Mouse (Mus musculus) kidney, adult 2 months (tissue): ENCODE data around the gene Zfp607b. TPM values are rescaled to one million over a fixed set of nuclear protein-coding genes. Genes with fewer than 3 reads are reported as not detected.

ENCODE experiments used
- DNase-seq: peaks from one replicate; pipeline ENCODE4 v3.0.0; 2021
- H3K27ac ChIP-seq: fragments of 200-500 bp; 2 replicates; pipeline ENCODE4 v1.5.1; 2012; ENCODE audit warnings: low read depth, low read length, control low read depth, inconsistent platforms; ENCODE audit not compliant: insufficient read depth
- H3K27me3 ChIP-seq: fragments of 200-500 bp; replicated peaks from 2 replicates; pipeline ENCODE4 v1.6.1; 2012; ENCODE audit warnings: mild to moderate bottlenecking, moderate library complexity, low read length, inconsistent platforms; ENCODE audit not compliant: control insufficient read depth, insufficient read depth
- H3K36me3 ChIP-seq: fragments of 200-500 bp; 2 replicates; pipeline ENCODE4 v1.6.1; 2012; ENCODE audit warnings: mild to moderate bottlenecking, moderate library complexity, low read length, inconsistent platforms; ENCODE audit not compliant: control insufficient read depth, insufficient read depth
- H3K4me1 ChIP-seq: fragments of 200-500 bp; 2 replicates; pipeline ENCODE4 v1.6.1; 2011; ENCODE audit warnings: low read length; ENCODE audit not compliant: control insufficient read depth, insufficient read depth
- H3K4me3 ChIP-seq: fragments of 200-500 bp; 2 replicates; pipeline ENCODE4 v1.5.1; 2011; ENCODE audit warnings: mild to moderate bottlenecking, low read depth, low read length, control low read depth; ENCODE audit not compliant: insufficient read depth
- CTCF ChIP-seq: fragments of 200-500 bp; conservative IDR thresholded peaks from 2 replicates; pipeline ENCODE4 v1.5.1; 2011; ENCODE audit warnings: low read depth, mild to moderate bottlenecking, control low read depth, low read length, moderate library complexity, mixed read lengths; ENCODE audit not compliant: insufficient read depth, insufficient read length
- POLR2A ChIP-seq: fragments of 200-500 bp; IDR thresholded peaks from one replicate; pipeline ENCODE4 v1.6.1; 2011; ENCODE audit warnings: low read depth, low read length, control low read depth
- WGBS: fragments of 180-500 bp; shearing (Covaris S2); methylation state at CpG from one replicate; pipeline ENCODE4 v1.1.7; 2018; 5-methylcytosine and 5-hydroxymethylcytosine counted together
- polyA plus RNA-seq: library from polyadenylated mRNA; depleted of rRNA; stranded (reverse); fragments of >200 nt; gene quantifications from 2 replicates; pipeline ENCODE4 v1.2.3, GENCODE M21; 2012

Gene Zfp607b
- polyA plus RNA-seq, 1 experiment, result 1.1 TPM

GRCm38 (mm10) chr7:27653681-27654437 lies 35.3 kb upstream of the Zfp607b start, which contains the start of gene Ttc9b:
TSS of gene Ttc9b (plus strand) at chr7:27653915.
- WGBS, result 4% methylated on average over 61 of the region's 62 CpGs
- H3K27me3 ChIP-seq, result peaks cover 2% of the 10 kb centered on the region; the same call in 1 of the 2 replicates

GRCm38 (mm10) chr7:27654607-27655276 lies 34.4 kb upstream of the Zfp607b start:
- peak; percentile 46 for DNase-seq
- Histone ChIP-seq H3K27ac (no peak overlapping the region), H3K4me3 (no peak overlapping the region), H3K36me3 (no peaks in the 10 kb centered on the region), H3K4me1 (no peaks in the 10 kb centered on the region), H3K27me3 (peaks cover 2% of the 10 kb centered on the region; the same call in 1 of the 2 replicates)
- WGBS, result 68% methylated on average over 20 of the region's 20 CpGs
- TF ChIP-seq POLR2A (no peak), CTCF (peak; percentile 59)

More at GRCm38 (mm10) chr7:27653681-27654437, 35.3 kb upstream of the Zfp607b start, which contains the start of gene Ttc9b:
- no peaks in the 10 kb centered on the region for H3K4me1 ChIP-seq
- H3K27ac ChIP-seq, result no peak within 1 kb of the TSS
- DNase-seq, result peak; percentile 18
- no peak within 1 kb of the TSS for H3K4me3 ChIP-seq
- H3K36me3 ChIP-seq, result no peaks in the 10 kb centered on the region
- TF ChIP-seq POLR2A (no peak), CTCF (no peak)

GRCm38 (mm10) chr7:27655545-27655944 lies 33.6 kb upstream of the Zfp607b start:
- H3K27me3 ChIP-seq, result peaks cover 2% of the 10 kb centered on the region; the same call in 1 of the 2 replicates
- H3K36me3 ChIP-seq, result no peaks in the 10 kb centered on the region
- TF ChIP-seq POLR2A, result no peak
- no peak for TF ChIP-seq CTCF
- no peaks in the 10 kb centered on the region for H3K4me1 ChIP-seq
- 32% methylated on average over 11 of the region's 11 CpGs for WGBS
- no peak overlapping the region for H3K27ac ChIP-seq
- no peak for DNase-seq
- H3K4me3 ChIP-seq, result no peak overlapping the region

GRCm38 (mm10) chr7:27656600-27656999 lies 32.5 kb upstream of the Zfp607b start:
- peaks cover 2% of the 10 kb centered on the region; the same call in 1 of the 2 replicates for H3K27me3 ChIP-seq

GRCm38 (mm10) chr7:27657824-27658395 lies 31.2 kb upstream of the Zfp607b start:
- no peak for TF ChIP-seq CTCF
- no peak for TF ChIP-seq POLR2A
- no peak overlapping the region for H3K27ac ChIP-seq
- WGBS, result 51% methylated on average over 53 of the region's 53 CpGs
- H3K4me1 ChIP-seq, result no peaks in the 10 kb centered on the region
- H3K36me3 ChIP-seq, result no peaks in the 10 kb centered on the region
- H3K27me3 ChIP-seq, result peaks cover 2% of the 10 kb centered on the region; the same call in 1 of the 2 replicates
- no peak overlapping the region for H3K4me3 ChIP-seq
- DNase-seq, result no peak

More at GRCm38 (mm10) chr7:27656600-27656999, 32.5 kb upstream of the Zfp607b start:
- 94% methylated on average over 16 of the region's 16 CpGs for WGBS
- Histone ChIP-seq H3K36me3 (no peaks in the 10 kb centered on the region), H3K4me3 (no peak overlapping the region), H3K27ac (no peak overlapping the region), H3K4me1 (no peaks in the 10 kb centered on the region)
- TF ChIP-seq CTCF (no peak), POLR2A (no peak)
- no peak for DNase-seq

- Histone ChIP-seq H3K4me1 (no peaks in the 10 kb centered on the region), H3K27ac (no peak overlapping the region), H3K4me3 (no peak overlapping the region), H3K36me3 (no peaks in the 10 kb centered on the region), H3K27me3 (peaks cover 1% of the 10 kb centered on the region; the same call in 1 of the 2 replicates)
- DNase-seq, result no peak
- TF ChIP-seq CTCF (no peak), POLR2A (no peak)
- WGBS, result 83% methylated on average over 14 of the region's 14 CpGs
Measured at GRCm38 (mm10) chr7:27658712-27659663, 30.2 kb upstream of the Zfp607b start.
